Mouse (Mus musculus) lung, embryonic 16.5 days (tissue): ENCODE data around the gene Aurka. TPM values are rescaled to one million over a fixed set of nuclear protein-coding genes. Genes with fewer than 3 reads are reported as not detected.
A peak's percentile ranks its signal among the peaks of the same experiment; 100 is the strongest.

Experiments
- ATAC-seq: fragments of 200-750 bp; cut with Nextera tagmentation; 2 replicates; pipeline ENCODE4 v1.8.0; 2017; ENCODE audit warnings: low read depth, mild to moderate bottlenecking, moderate library complexity
- H3K27ac ChIP-seq: fragments of 300-500 bp; sonication (generic); 2 replicates; pipeline ENCODE4 v1.5.1; 2014; ENCODE audit warnings: mild to moderate bottlenecking, control low read depth, low read length
- H3K27me3 ChIP-seq: fragments of 300-500 bp; sonication (generic); 2 replicates; pipeline ENCODE4 v1.6.1; 2014; ENCODE audit warnings: low read depth, low read length, mixed read lengths; ENCODE audit not compliant: control insufficient read depth, insufficient read depth
- H3K36me3 ChIP-seq: fragments of 300-500 bp; sonication (generic); 2 replicates; pipeline ENCODE4 v1.6.1; 2014; ENCODE audit warnings: low read length; ENCODE audit not compliant: control insufficient read depth, insufficient read depth
- H3K4me1 ChIP-seq: fragments of 300-500 bp; sonication (generic); replicated peaks from 2 replicates; pipeline ENCODE4 v1.6.1; 2014; ENCODE audit warnings: low read length, mixed read lengths; ENCODE audit not compliant: control insufficient read depth, insufficient read depth
- H3K4me2 ChIP-seq: fragments of 300-500 bp; sonication (generic); 2 replicates; pipeline ENCODE4 v1.6.1; 2014; ENCODE audit warnings: low read depth, low read length, control low read depth
- H3K4me3 ChIP-seq: fragments of 300-500 bp; sonication (generic); 2 replicates; pipeline ENCODE4 v1.5.1; 2014; ENCODE audit warnings: mild to moderate bottlenecking, low read length, control low read depth
- H3K9ac ChIP-seq: fragments of 300-500 bp; sonication (generic); 2 replicates; pipeline ENCODE4 v1.6.1; 2014; ENCODE audit warnings: low read length, control low read depth
- H3K9me3 ChIP-seq: fragments of 300-500 bp; sonication (generic); 2 replicates; pipeline ENCODE4 v1.6.1; 2016; ENCODE audit warnings: low read length; ENCODE audit not compliant: control insufficient read depth
- WGBS: fragments of 180-500 bp; shearing (Covaris S2); extraction: QIAGEN DNeasy Blood & Tissue Kit; methylation state at CpG from one replicate; pipeline ENCODE4 v1.1.7; 2014; 5-methylcytosine and 5-hydroxymethylcytosine counted together
- polyA plus RNA-seq: library from polyadenylated mRNA; unstranded; fragments of >200 nt; fragmentation: Nextera tagmentation; extraction: Ambion mirVana; gene quantifications from 2 replicates; pipeline ENCODE4 v1.2.1, GENCODE M21; 2015

Aurka gene
- polyA plus RNA-seq, 1 experiment from 2014 or later = 131 TPM

DNA sequence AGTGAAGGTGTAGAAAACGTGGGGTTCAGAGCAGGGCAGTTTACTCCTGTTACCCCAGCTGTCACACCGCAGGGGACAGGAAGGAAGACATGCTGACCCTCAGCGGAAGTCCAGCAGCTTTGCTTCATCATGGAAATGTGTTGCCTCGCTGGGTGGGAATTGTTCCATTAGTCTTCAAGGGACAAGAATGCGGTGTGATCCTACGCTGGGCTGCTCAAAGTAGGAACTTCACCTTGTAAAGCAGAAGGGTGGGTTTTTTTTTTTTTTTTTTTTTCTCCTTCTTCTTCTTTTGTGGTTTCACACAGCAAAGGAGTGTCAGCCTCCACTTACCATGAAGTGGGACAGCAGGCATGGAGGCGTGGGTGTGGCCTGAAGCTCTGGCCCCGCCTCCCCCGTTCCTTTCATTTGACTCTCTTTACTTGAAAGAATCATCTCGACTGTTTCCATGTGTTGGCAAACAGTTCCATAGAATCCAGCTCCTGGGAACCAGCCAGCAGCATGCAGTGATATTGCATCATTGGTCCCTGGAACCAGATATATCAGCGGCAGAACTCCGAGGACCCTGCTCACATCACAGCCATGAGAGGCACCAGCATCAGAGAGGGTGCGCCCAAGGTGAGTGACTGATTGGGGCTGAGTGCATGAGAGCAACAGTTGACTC is 23.2 kb upstream of the Aurka start, which contains the start of gene Cass4:
Gene Cass4, plus strand, starts transcription at position 404 of the 661 bp plus-strand sequence.
- H3K4me1 ChIP-seq = peaks cover 4% of the 10 kb centered on the region
- WGBS = 18% methylated on average over 13 of the region's 13 CpGs
- no peaks in the 10 kb centered on the region for H3K9me3 ChIP-seq
- peak within 1 kb of the TSS; percentile 36 for H3K4me3 ChIP-seq
- H3K9ac ChIP-seq = peak within 1 kb of the TSS; percentile 25; the same call in 1 of the 2 replicates
- H3K4me2 ChIP-seq = peak within 1 kb of the TSS; percentile 41
- peak; percentile 83 for ATAC-seq
- peak within 1 kb of the TSS; percentile 21; the same call in 1 of the 2 replicates for H3K27ac ChIP-seq
- H3K27me3 ChIP-seq = no peaks in the 10 kb centered on the region
- H3K36me3 ChIP-seq = no peaks in the 10 kb centered on the region

GRCm38 (mm10) chr2:172392041-172392521 is 21.7 kb upstream of the Aurka start:
- no peaks in the 10 kb centered on the region for H3K36me3 ChIP-seq
- H3K4me3 ChIP-seq = no peak overlapping the region
- WGBS = 55% methylated on average over 10 of the region's 10 CpGs
- H3K27me3 ChIP-seq = no peaks in the 10 kb centered on the region
- H3K9me3 ChIP-seq = no peaks in the 10 kb centered on the region
- ATAC-seq = no peak
- no peak overlapping the region for H3K4me2 ChIP-seq
- peaks cover 4% of the 10 kb centered on the region for H3K4me1 ChIP-seq
- H3K27ac ChIP-seq = no peak overlapping the region
- no peak overlapping the region for H3K9ac ChIP-seq

DNA sequence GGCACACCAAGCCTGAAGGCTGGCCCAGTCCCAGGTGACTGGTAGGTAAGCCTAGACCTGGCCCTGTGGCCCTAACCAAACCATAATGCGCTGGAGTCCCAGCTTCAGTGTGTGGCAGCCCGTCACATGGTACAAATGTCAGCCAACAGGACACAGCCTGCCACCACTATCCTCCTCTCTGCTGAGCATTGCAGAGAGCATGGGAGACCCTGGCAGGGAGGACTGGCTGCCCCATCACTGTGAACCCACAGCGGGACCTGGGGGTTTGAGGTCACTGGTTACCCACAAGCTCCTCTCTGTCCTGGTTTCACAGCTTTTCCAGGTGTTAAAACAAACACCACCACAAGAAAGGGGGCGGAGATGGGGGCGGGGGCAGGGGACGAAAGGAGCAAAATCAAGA is 20.0 kb upstream of the Aurka start:
- H3K4me3 ChIP-seq = no peak overlapping the region
- 18% methylated on average over 6 of the region's 6 CpGs for WGBS
- no peaks in the 10 kb centered on the region for H3K27me3 ChIP-seq
- no peaks in the 10 kb centered on the region for H3K36me3 ChIP-seq
- no peak for ATAC-seq
- no peak overlapping the region for H3K9ac ChIP-seq
- no peak overlapping the region for H3K27ac ChIP-seq
- H3K9me3 ChIP-seq = no peaks in the 10 kb centered on the region
- no peak overlapping the region for H3K4me2 ChIP-seq
- H3K4me1 ChIP-seq = peaks cover 4% of the 10 kb centered on the region

- ATAC-seq = no peak
These were observed 14.4 kb upstream of the Aurka start for GRCm38 (mm10) chr2:172384715-172385114.

DNA sequence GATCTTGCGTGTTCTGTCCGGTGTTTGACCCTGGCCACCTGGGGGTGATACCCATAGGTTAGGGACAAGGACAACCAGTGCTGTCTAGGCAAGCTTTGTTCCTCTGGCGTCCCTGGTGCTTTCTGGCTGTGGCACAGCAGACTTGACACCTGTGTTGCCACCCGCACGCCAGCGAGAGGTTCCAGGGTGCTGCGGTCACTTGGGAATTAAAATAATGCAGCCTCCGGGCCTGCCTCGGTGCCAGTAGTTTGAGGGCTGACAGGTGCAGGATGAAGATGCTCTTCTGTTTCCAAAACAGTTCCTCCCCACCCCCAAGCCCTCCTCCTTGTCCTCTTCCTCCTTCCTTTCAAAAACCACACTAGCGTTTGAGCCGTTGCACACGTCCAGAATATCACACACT is 11.6 kb upstream of the Aurka start:
- no peaks in the 10 kb centered on the region for H3K9me3 ChIP-seq
- H3K4me3 ChIP-seq = no peak overlapping the region
- no peak overlapping the region for H3K4me2 ChIP-seq
- no peaks in the 10 kb centered on the region for H3K27me3 ChIP-seq
- H3K9ac ChIP-seq = no peak overlapping the region
- H3K4me1 ChIP-seq = no peaks in the 10 kb centered on the region
- H3K27ac ChIP-seq = no peak overlapping the region
- ATAC-seq = no peak
- WGBS = 79% methylated on average over 12 of the region's 12 CpGs
- peaks cover 52% of the 10 kb centered on the region for H3K36me3 ChIP-seq

More at GRCm38 (mm10) chr2:172384715-172385114, 14.4 kb upstream of the Aurka start:
- no peak overlapping the region for H3K9ac ChIP-seq
- no peaks in the 10 kb centered on the region for H3K27me3 ChIP-seq
- H3K27ac ChIP-seq = no peak overlapping the region
- H3K4me1 ChIP-seq = no peaks in the 10 kb centered on the region
- H3K36me3 ChIP-seq = peaks cover 29% of the 10 kb centered on the region
- H3K4me3 ChIP-seq = no peak overlapping the region
- no peak overlapping the region for H3K4me2 ChIP-seq
- WGBS = 88% methylated on average over 3 of the region's 3 CpGs
- H3K9me3 ChIP-seq = no peaks in the 10 kb centered on the region

GRCm38 (mm10) chr2:172381341-172381740 is 11.0 kb upstream of the Aurka start:
- Histone ChIP-seq H3K9ac (no peak overlapping the region), H3K4me2 (no peak overlapping the region), H3K4me1 (no peaks in the 10 kb centered on the region), H3K9me3 (no peaks in the 10 kb centered on the region), H3K36me3 (peaks cover 52% of the 10 kb centered on the region), H3K27me3 (no peaks in the 10 kb centered on the region), H3K27ac (no peak overlapping the region), H3K4me3 (no peak overlapping the region)
- 92% methylated on average over 11 of the region's 11 CpGs for WGBS
- no peak for ATAC-seq

- no peaks in the 10 kb centered on the region for H3K4me1 ChIP-seq
- H3K27me3 ChIP-seq = no peaks in the 10 kb centered on the region
- no peak overlapping the region for H3K9ac ChIP-seq
- no peaks in the 10 kb centered on the region for H3K9me3 ChIP-seq
- H3K36me3 ChIP-seq = peaks cover 61% of the 10 kb centered on the region
- no peak for ATAC-seq
- 87% methylated on average over 17 of the region's 17 CpGs for WGBS
- H3K4me3 ChIP-seq = no peak overlapping the region
- no peak overlapping the region for H3K27ac ChIP-seq
- H3K4me2 ChIP-seq = no peak overlapping the region
These were observed 10.2 kb upstream of the Aurka start for GRCm38 (mm10) chr2:172380513-172380912.

DNA sequence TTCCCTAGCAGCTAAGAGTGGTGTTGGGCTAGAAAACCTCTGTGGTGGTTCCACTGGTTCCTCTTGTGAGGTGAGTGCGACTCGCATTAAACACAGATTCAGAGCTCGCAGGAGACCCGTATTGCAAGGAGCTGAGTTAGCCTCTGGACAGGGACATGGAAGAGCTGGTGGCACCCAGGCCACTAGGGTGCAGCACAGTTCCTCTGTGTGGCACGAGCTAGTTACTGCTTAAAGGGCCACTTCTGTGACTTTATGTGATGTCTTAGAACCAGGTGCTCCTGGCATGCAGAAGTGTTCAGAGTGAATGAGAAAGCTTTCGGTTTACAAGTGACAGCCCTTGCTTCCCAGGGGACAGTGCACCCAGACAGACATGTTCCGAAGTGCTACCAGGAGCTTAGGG is 8.0 kb upstream of the Aurka start:
- Histone ChIP-seq H3K4me1 (no peaks in the 10 kb centered on the region), H3K36me3 (peaks cover 74% of the 10 kb centered on the region), H3K27me3 (no peaks in the 10 kb centered on the region), H3K4me3 (no peak overlapping the region), H3K9ac (no peak overlapping the region), H3K9me3 (no peaks in the 10 kb centered on the region), H3K27ac (no peak overlapping the region), H3K4me2 (no peak overlapping the region)
- WGBS = 69% methylated on average over 7 of the region's 7 CpGs
- peak; percentile 46; the same call in 1 of the 2 replicates for ATAC-seq

DNA sequence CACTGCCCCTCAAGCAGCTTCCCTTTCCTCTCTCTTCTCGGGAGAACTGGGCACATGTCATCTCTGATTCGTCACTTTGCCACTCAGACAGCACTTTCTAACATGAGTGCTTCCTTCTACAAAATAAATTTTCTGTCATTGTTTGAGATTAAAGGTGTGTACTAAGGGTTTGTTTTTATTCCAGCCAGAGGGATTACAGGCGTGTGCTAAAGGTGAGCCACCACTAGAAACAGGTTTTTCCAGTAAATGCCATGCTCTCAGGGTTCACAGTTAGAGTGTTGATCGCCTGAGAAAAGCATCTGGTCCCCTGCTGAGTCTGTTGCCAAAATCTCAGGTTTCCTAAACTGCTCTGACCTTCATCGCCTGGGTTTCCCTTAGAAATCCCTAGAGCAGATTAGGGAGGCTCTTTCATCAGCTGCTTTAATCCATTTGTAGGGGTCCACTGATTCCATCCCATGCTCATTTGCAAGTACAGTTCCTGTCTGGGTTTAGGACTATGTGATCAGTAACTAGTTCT is 6.7 kb upstream of the Aurka start:
- Histone ChIP-seq H3K4me2 (no peak overlapping the region), H3K36me3 (peaks cover 73% of the 10 kb centered on the region), H3K27ac (no peak overlapping the region), H3K9ac (no peak overlapping the region), H3K4me3 (no peak overlapping the region), H3K4me1 (peaks cover 4% of the 10 kb centered on the region), H3K9me3 (no peaks in the 10 kb centered on the region), H3K27me3 (no peaks in the 10 kb centered on the region)
- WGBS = 48% methylated on average over 5 of the region's 5 CpGs
- no peak for ATAC-seq
